Mouse (Mus musculus) layer of hippocampus, adult 9-10 months (tissue): ENCODE measurements at regions not wholly inside any gene's neighbourhood (a gene's known extent, or its start where the extent isn't known, plus 50 kb on each side); places are given as distances from the start of the nearest gene placed in this dataset.

Experiments used
- DNase-seq: peaks from one replicate; pipeline ENCODE4 v3.0.0; 2022; ENCODE audit warnings: low spot score

GRCm38 (mm10) chr12:59970775-59971174, 751.2 kb upstream of the Fbxo33 start:
- DNase-seq, result no peak

GRCm38 (mm10) chr12:59969948-59970347, 750.4 kb upstream of the Fbxo33 start:
- no peak for DNase-seq

- no peak for DNase-seq
These were observed 747.7 kb upstream of the Fbxo33 start for GRCm38 (mm10) chr12:59967241-59967640.

- DNase-seq, result no peak
These were observed 741.6 kb upstream of the Fbxo33 start for GRCm38 (mm10) chr12:59961139-59961538.

GRCm38 (mm10) chr12:59932471-59932870, 712.9 kb upstream of the Fbxo33 start:
- DNase-seq, result peak; percentile 20

GRCm38 (mm10) chr12:59925071-59925470, 705.5 kb upstream of the Fbxo33 start:
- no peak for DNase-seq

GRCm38 (mm10) chr12:59898931-59899330, 679.4 kb upstream of the Fbxo33 start:
- no peak for DNase-seq

GRCm38 (mm10) chr12:59890973-59891372, 671.4 kb upstream of the Fbxo33 start:
- no peak for DNase-seq
